Mouse (Mus musculus): ENCODE measurements around the gene Prg3.

- no peak for TF ChIP-seq CTCF (IDR thresholded peaks at IDR 0.05; ENCODE audit: borderline replicate concordance, extremely low read depth, insufficient read depth, insufficient read length)
- no peak for TF ChIP-seq POLR2A (IDR thresholded peaks at IDR 0.05; ENCODE audit: borderline replicate concordance, extremely low read depth, insufficient read depth, insufficient read length, poor library complexity, severe bottlenecking)
Observed at GRCm38 (mm10) chr2:85030989-85031388, 43.0 kb downstream of the Prg3 start.
